Comparison of ENCODE assay signal across 24 mouse cellular contexts in genomic region chr9:98146901-98147300, GRCm38 (mm10).
"Had no signal": no experiment of that assay in that cellular context is flagged by ENCODE, and none has a peak within 500 bp of the region (broad histone marks: within the 10 kb centered on the region; RNA-seq: fewer than 3 reads in every experiment).

No protein-coding gene starts in this region.

- H3K4me2 ChIP-seq: heart, embryonic 12.5 days; hindbrain, embryonic 13.5 days; hindbrain, embryonic 15.5 days; intestine, embryonic 15.5 days; limb, embryonic 13.5 days; liver, embryonic 11.5 days; liver, embryonic 13.5 days had no signal

- DNase-seq: gastrocnemius, adult 2 months; gastrocnemius, postnatal 10 days; gastrocnemius, postnatal 25 days; heart, adult 18-20 months; heart, postnatal 10 days; heart, postnatal 4 days; kidney, adult 18-20 months; kidney, adult 8-10 months; kidney, postnatal 10 days; kidney, postnatal 25 days; kidney, postnatal 4 days; liver; liver, embryonic 13.5 days had no signal

- H3K9ac ChIP-seq: heart, embryonic 12.5 days; hindbrain, embryonic 13.5 days; hindbrain, embryonic 15.5 days; intestine, embryonic 15.5 days; limb, embryonic 13.5 days; liver, embryonic 13.5 days had no signal

- H3K27ac ChIP-seq: gastrocnemius, adult 2 months; heart, embryonic 10.5 days; hindbrain, embryonic 13.5 days; hindbrain, embryonic 15.5 days; intestine, embryonic 15.5 days; layer of hippocampus, adult 2 months; left cerebral cortex, adult 2 months; limb, embryonic 13.5 days; liver, embryonic 13.5 days had no signal

- H3K36me3 ChIP-seq: heart, embryonic 10.5 days; heart, embryonic 12.5 days; hindbrain, embryonic 13.5 days; hindbrain, embryonic 15.5 days; intestine, embryonic 15.5 days; limb, embryonic 13.5 days; liver, embryonic 13.5 days had no signal

- H3K4me1 ChIP-seq: heart, embryonic 10.5 days; heart, embryonic 12.5 days; hindbrain, embryonic 13.5 days; hindbrain, embryonic 15.5 days; intestine, embryonic 15.5 days; limb, embryonic 13.5 days; liver, embryonic 13.5 days had no signal

- H3K9me3 ChIP-seq: heart, embryonic 10.5 days; heart, embryonic 12.5 days; hindbrain, embryonic 13.5 days; hindbrain, embryonic 15.5 days; intestine, embryonic 15.5 days; limb, embryonic 13.5 days; liver, embryonic 13.5 days had no signal

- H3K4me3 ChIP-seq: gastrocnemius, adult 2 months; heart, embryonic 10.5 days; heart, embryonic 12.5 days; hindbrain, embryonic 13.5 days; hindbrain, embryonic 15.5 days; intestine, embryonic 15.5 days; layer of hippocampus, adult 2 months; left cerebral cortex, adult 2 months; limb, embryonic 13.5 days; liver, embryonic 13.5 days had no signal

- H3K27me3 ChIP-seq: heart, embryonic 12.5 days; hindbrain, embryonic 13.5 days; hindbrain, embryonic 15.5 days; intestine, embryonic 15.5 days; limb, embryonic 13.5 days; liver, embryonic 13.5 days had no signal

- ATAC-seq: inflammation-experienced regulatory T-cells, adult 6 months; intestine, embryonic 15.5 days; intestine, postnatal 0 days had no signal
